Mouse (Mus musculus) embryonic facial prominence, embryonic 12.5 days (tissue): Measurements from ENCODE around the gene Cep112. TPM values are rescaled to one million over a fixed set of nuclear protein-coding genes. Genes with fewer than 3 reads are reported as not detected.
"Not testable (repeated sequence)": the region's sequence is repeated elsewhere in the genome, so short reads cannot be mapped to it uniquely, and the experiment has no call there.

ENCODE experiments used
- ATAC-seq: fragments of 200-750 bp; cut with Nextera tagmentation; 2 replicates; pipeline ENCODE4 v1.8.0; 2017; ENCODE audit not compliant: insufficient number of reproducible peaks, insufficient read depth, low FRiP score, low TSS enrichment
- H3K27ac ChIP-seq: fragments of 300-500 bp; sonication (generic); 2 replicates; pipeline ENCODE4 v1.5.1; 2016; ENCODE audit warnings: mild to moderate bottlenecking
- H3K27me3 ChIP-seq: fragments of 300-500 bp; sonication (generic); 2 replicates; pipeline ENCODE4 v1.6.1; 2016; ENCODE audit warnings: mild to moderate bottlenecking, moderate library complexity
- H3K36me3 ChIP-seq: fragments of 300-500 bp; sonication (generic); 2 replicates; pipeline ENCODE4 v1.6.1; 2016; ENCODE audit warnings: mild to moderate bottlenecking
- H3K4me1 ChIP-seq: fragments of 300-500 bp; sonication (generic); 2 replicates; pipeline ENCODE4 v1.6.1; 2016
- H3K4me2 ChIP-seq: fragments of 300-500 bp; sonication (generic); replicated peaks from 2 replicates; pipeline ENCODE4 v1.6.1; 2016; ENCODE audit warnings: mild to moderate bottlenecking, moderate library complexity
- H3K4me3 ChIP-seq: fragments of 300-500 bp; sonication (generic); 2 replicates; pipeline ENCODE4 v1.5.1; 2016; ENCODE audit warnings: mild to moderate bottlenecking
- H3K9ac ChIP-seq: fragments of 300-500 bp; sonication (generic); 2 replicates; pipeline ENCODE4 v1.6.1; 2016; ENCODE audit warnings: mild to moderate bottlenecking, moderate library complexity
- H3K9me3 ChIP-seq: fragments of 300-500 bp; sonication (generic); 2 replicates; pipeline ENCODE4 v1.6.1; 2016; ENCODE audit warnings: mild to moderate bottlenecking, moderate library complexity
- WGBS: fragments of 180-500 bp; shearing (Covaris S2); methylation state at CpG from one replicate; pipeline ENCODE4 v1.1.7; 2016; 5-methylcytosine and 5-hydroxymethylcytosine counted together
- polyA plus RNA-seq: library from polyadenylated mRNA; unstranded; fragments of >200 nt; fragmentation: Nextera tagmentation; extraction: Ambion mirVana; gene quantifications from 2 replicates; pipeline ENCODE4 v1.2.1, GENCODE M21; 2016

The Cep112 gene
- polyA plus RNA-seq, 1 experiment from 2014 or later: 13.8 TPM

- H3K27ac ChIP-seq: no peak overlapping the region
- H3K27me3 ChIP-seq: no peaks in the 10 kb centered on the region
- no peak overlapping the region for H3K9ac ChIP-seq
- ATAC-seq: no peak
- no peaks in the 10 kb centered on the region for H3K9me3 ChIP-seq
- no peak overlapping the region for H3K4me2 ChIP-seq
- H3K4me1 ChIP-seq: peaks cover 17% of the 10 kb centered on the region
- no peak overlapping the region for H3K4me3 ChIP-seq
- H3K36me3 ChIP-seq: no peaks in the 10 kb centered on the region
- 86% methylated on average over 6 of the region's 6 CpGs for WGBS
Observed at GRCm38 (mm10) chr11:108858846-108859245, 433.9 kb downstream of the Cep112 start.

DNA sequence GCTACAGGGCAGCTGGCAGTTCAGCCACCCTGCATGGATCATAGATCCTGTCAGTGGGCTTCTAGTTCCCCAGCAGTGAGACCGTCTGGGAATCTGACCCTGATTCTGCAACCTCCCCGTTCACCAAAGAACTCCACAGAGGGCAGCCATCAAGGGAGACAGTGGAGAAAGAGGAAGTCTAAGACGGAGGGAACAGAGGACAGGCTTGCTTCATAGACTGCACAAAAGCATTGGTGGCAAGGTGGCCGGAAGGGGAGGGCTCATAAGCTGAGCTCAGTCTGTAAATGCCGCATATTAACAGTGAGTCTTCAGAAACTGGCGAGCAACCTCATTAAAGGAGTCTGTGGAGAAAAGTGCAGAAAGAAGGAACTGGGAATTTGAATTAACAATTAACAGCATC is 437.4 kb downstream of the Cep112 start:
- H3K4me1 ChIP-seq: peaks cover 12% of the 10 kb centered on the region
- no peaks in the 10 kb centered on the region for H3K36me3 ChIP-seq
- WGBS: 79% methylated on average over 6 of the region's 6 CpGs
- H3K27ac ChIP-seq: no peak overlapping the region
- no peak overlapping the region for H3K4me2 ChIP-seq
- no peak overlapping the region for H3K9ac ChIP-seq
- no peak overlapping the region for H3K4me3 ChIP-seq
- H3K9me3 ChIP-seq: no peaks in the 10 kb centered on the region
- H3K27me3 ChIP-seq: no peaks in the 10 kb centered on the region
- ATAC-seq: no peak

DNA sequence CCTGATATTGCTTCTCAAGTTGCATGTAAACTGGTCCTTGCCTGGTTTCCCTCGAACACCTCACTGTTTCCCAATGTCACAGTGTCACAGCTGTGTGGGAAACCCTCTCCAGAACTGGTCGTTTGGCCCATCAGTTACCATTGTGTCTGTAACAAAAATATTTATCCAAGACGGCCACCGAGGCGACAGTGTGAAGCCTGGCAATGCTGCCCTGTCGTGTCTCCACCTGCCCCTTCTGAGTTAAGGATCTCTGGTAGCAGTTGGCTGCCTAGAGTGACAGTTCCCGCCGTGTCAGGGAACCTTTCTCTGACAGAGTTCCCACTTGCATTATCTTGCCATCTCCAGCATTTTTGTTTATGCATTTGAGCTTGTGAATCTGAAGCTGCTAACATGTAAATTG is 440.8 kb downstream of the Cep112 start:
- H3K9ac ChIP-seq: no peak overlapping the region
- H3K4me1 ChIP-seq: no peaks in the 10 kb centered on the region
- H3K27me3 ChIP-seq: no peaks in the 10 kb centered on the region
- 45% methylated on average over 8 of the region's 8 CpGs for WGBS
- no peak for ATAC-seq
- no peaks in the 10 kb centered on the region for H3K36me3 ChIP-seq
- H3K4me3 ChIP-seq: no peak overlapping the region
- H3K9me3 ChIP-seq: no peaks in the 10 kb centered on the region
- H3K4me2 ChIP-seq: no peak overlapping the region
- no peak overlapping the region for H3K27ac ChIP-seq

GRCm38 (mm10) chr11:108867538-108867937 is 442.5 kb downstream of the Cep112 start:
- no peaks in the 10 kb centered on the region for H3K27me3 ChIP-seq
- no peaks in the 10 kb centered on the region for H3K9me3 ChIP-seq
- H3K4me1 ChIP-seq: no peaks in the 10 kb centered on the region
- WGBS: 74% methylated on average over 6 of the region's 6 CpGs
- no peak overlapping the region for H3K27ac ChIP-seq
- no peak overlapping the region for H3K4me3 ChIP-seq
- no peak overlapping the region for H3K4me2 ChIP-seq
- no peak overlapping the region for H3K9ac ChIP-seq
- no peaks in the 10 kb centered on the region for H3K36me3 ChIP-seq
- no peak for ATAC-seq

DNA sequence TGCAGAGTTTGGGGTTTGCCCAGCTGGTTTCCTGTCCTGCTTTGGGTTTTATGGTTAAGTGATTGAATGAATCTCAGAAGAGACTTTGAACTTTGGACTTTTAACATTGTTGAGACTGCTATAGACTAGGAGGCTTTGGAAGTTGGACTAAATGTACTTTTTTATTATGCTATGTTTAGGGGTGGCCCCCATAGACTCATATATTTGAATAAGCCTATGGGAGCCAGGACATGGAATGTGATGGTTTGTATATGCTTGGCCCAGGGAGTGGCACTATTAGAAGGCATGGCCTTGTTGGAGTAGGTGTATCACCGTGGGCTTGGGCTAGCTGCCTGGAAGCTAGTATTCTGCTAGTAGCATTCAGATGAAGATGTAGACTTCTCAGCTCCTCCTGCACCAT is 446.3 kb downstream of the Cep112 start:
- H3K4me1 ChIP-seq, H3K27me3 ChIP-seq, H3K27ac ChIP-seq, ATAC-seq, H3K36me3 ChIP-seq, H3K4me3 ChIP-seq, H3K4me2 ChIP-seq, H3K9ac ChIP-seq, H3K9me3 ChIP-seq: not testable (repeated sequence)
- 87% methylated on average over 1 of the region's 1 CpGs for WGBS

DNA sequence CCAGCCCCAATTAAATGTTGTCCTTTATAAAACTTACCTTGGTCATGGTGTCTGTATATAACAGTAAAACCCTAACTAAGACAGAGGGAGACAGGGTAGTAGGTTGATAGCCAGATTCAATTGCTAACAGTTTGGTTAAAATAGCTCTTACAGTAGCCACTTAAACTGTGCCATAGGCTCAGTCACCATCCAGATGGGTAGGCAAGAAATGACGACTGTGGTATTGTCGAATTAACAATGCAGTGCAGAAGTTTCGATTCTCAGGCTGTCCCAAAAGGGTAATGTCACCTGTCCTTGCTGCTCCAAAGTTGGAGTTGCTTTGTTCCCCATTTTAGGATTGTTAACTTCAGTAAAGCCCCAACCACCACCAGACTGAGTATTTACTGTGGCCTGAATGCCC is 446.8 kb downstream of the Cep112 start:
- Histone ChIP-seq H3K4me2 (no peak overlapping the region), H3K9me3 (no peaks in the 10 kb centered on the region), H3K4me1 (no peaks in the 10 kb centered on the region), H3K27me3 (no peaks in the 10 kb centered on the region), H3K36me3 (no peaks in the 10 kb centered on the region), H3K27ac (no peak overlapping the region), H3K9ac (no peak overlapping the region), H3K4me3 (no peak overlapping the region)
- 89% methylated on average over 3 of the region's 3 CpGs for WGBS
- no peak for ATAC-seq

GRCm38 (mm10) chr11:108876633-108877205 is 451.7 kb downstream of the Cep112 start:
- Histone ChIP-seq H3K36me3 (no peaks in the 10 kb centered on the region), H3K4me2 (no peak overlapping the region), H3K27ac (no peak overlapping the region), H3K9me3 (no peaks in the 10 kb centered on the region), H3K27me3 (no peaks in the 10 kb centered on the region), H3K9ac (no peak overlapping the region), H3K4me3 (no peak overlapping the region), H3K4me1 (peaks cover 8% of the 10 kb centered on the region)
- 75% methylated on average over 7 of the region's 7 CpGs for WGBS
- ATAC-seq: no peak

GRCm38 (mm10) chr11:108877520-108877919 is 452.5 kb downstream of the Cep112 start:
- Histone ChIP-seq H3K4me1 (peaks cover 13% of the 10 kb centered on the region), H3K4me3 (no peak overlapping the region), H3K9me3 (no peaks in the 10 kb centered on the region), H3K4me2 (no peak overlapping the region), H3K27ac (no peak overlapping the region), H3K36me3 (no peaks in the 10 kb centered on the region), H3K9ac (no peak overlapping the region), H3K27me3 (no peaks in the 10 kb centered on the region)
- no peak for ATAC-seq
- WGBS: 77% methylated on average over 5 of the region's 5 CpGs

DNA sequence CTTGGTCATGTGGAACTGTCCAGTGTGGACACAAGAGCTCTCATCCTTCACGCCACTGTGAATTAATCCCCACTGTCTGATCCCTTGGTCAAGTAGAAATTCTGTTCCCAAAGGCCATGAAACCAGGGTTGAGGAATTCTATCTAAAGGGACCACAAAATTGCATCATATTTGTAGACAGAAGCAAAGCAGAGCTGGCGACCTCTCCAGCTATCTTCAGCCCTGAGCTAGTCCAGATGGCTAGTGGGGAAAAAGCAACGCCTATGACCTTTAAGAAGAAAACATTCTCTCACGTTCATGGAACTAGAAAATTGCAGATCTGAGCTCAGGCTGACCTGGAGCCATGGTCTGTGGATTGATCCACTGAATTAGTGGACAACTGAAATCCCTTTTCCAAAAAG is 455.6 kb downstream of the Cep112 start:
- H3K27me3 ChIP-seq: no peaks in the 10 kb centered on the region
- no peak overlapping the region for H3K4me2 ChIP-seq
- H3K9me3 ChIP-seq: no peaks in the 10 kb centered on the region
- ATAC-seq: no peak
- no peak overlapping the region for H3K9ac ChIP-seq
- H3K4me3 ChIP-seq: no peak overlapping the region
- 70% methylated on average over 4 of the region's 4 CpGs for WGBS
- H3K36me3 ChIP-seq: no peaks in the 10 kb centered on the region
- peaks cover 13% of the 10 kb centered on the region for H3K4me1 ChIP-seq
- H3K27ac ChIP-seq: no peak overlapping the region

GRCm38 (mm10) chr11:108881662-108882061 is 456.7 kb downstream of the Cep112 start:
- H3K4me3 ChIP-seq: no peak overlapping the region
- no peak overlapping the region for H3K27ac ChIP-seq
- H3K9me3 ChIP-seq: no peaks in the 10 kb centered on the region
- WGBS: 39% methylated on average over 5 of the region's 5 CpGs
- peaks cover 13% of the 10 kb centered on the region for H3K4me1 ChIP-seq
- no peak overlapping the region for H3K4me2 ChIP-seq
- no peak overlapping the region for H3K9ac ChIP-seq
- H3K36me3 ChIP-seq: no peaks in the 10 kb centered on the region
- H3K27me3 ChIP-seq: no peaks in the 10 kb centered on the region
- no peak for ATAC-seq

DNA sequence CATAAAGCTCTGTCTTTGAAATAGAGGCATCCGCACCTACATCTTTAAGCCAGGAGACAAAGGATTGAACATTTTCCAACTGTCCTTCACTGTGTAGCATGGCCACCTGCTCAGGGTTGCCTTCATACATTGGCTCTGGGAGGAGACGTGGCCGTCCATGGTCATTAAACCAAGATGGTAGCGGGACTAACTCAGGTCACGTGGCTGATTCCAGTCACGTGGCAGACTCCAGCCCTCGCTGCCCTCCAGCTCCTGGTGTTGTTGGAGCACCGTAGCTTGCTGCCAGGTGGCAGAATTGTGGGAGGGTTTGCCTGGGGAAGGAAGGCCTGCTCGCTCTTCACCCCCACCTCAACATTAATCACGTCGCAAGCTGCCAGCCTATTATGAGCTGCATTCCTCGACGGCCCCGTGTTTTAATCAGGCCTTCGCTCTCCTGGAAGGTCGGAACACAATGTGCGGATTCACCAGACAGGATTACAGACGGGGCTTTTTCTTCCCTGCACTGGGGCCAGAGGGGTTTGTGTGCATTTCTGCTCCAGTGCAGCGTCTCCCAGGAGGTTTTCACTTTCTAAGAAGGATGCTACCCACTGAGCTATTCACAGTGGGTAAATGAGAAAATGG is 460.4 kb downstream of the Cep112 start:
- Histone ChIP-seq H3K4me1 (peaks cover 26% of the 10 kb centered on the region), H3K36me3 (no peaks in the 10 kb centered on the region), H3K9me3 (no peaks in the 10 kb centered on the region), H3K4me2 (no peak overlapping the region), H3K27ac (no peak overlapping the region), H3K4me3 (no peak overlapping the region), H3K9ac (no peak overlapping the region), H3K27me3 (no peaks in the 10 kb centered on the region)
- ATAC-seq: no peak
- 44% methylated on average over 19 of the region's 19 CpGs for whole genome bisulfite sequencing

GRCm38 (mm10) chr11:108886060-108886459 is 461.1 kb downstream of the Cep112 start:
- ATAC-seq: no peak
- Histone ChIP-seq H3K27me3 (no peaks in the 10 kb centered on the region), H3K9ac (no peak overlapping the region), H3K4me2 (no peak overlapping the region), H3K4me1 (peaks cover 30% of the 10 kb centered on the region), H3K9me3 (no peaks in the 10 kb centered on the region), H3K4me3 (no peak overlapping the region), H3K27ac (no peak overlapping the region), H3K36me3 (no peaks in the 10 kb centered on the region)
- WGBS: 79% methylated on average over 8 of the region's 8 CpGs
